Mouse (Mus musculus) small intestine, adult 2 months (tissue): ENCODE results near the gene AC124502.3. TPM values are rescaled to one million over a fixed set of nuclear protein-coding genes. Genes with fewer than 3 reads are reported as not detected.

Source experiments
- H3K27ac ChIP-seq: fragments of 200-500 bp; 2 replicates; pipeline ENCODE4 v1.5.1; 2012; ENCODE audit warnings: low read depth, low read length, control low read depth, inconsistent platforms; ENCODE audit not compliant: insufficient read depth
- H3K27me3 ChIP-seq: fragments of 200-500 bp; 2 replicates; pipeline ENCODE4 v1.6.1; 2012; ENCODE audit warnings: mild to moderate bottlenecking, moderate library complexity, low read length, inconsistent platforms; ENCODE audit not compliant: control insufficient read depth, insufficient read depth
- H3K36me3 ChIP-seq: fragments of 200-500 bp; 2 replicates; pipeline ENCODE4 v1.6.1; 2012; ENCODE audit warnings: mild to moderate bottlenecking, low read length, control low read depth, inconsistent platforms; ENCODE audit not compliant: control insufficient read depth, insufficient read depth
- H3K4me1 ChIP-seq: fragments of 200-500 bp; 2 replicates; pipeline ENCODE4 v1.6.1; 2012; ENCODE audit warnings: low read length, inconsistent platforms, mixed read lengths; ENCODE audit not compliant: control insufficient read depth, insufficient read depth, insufficient read length
- H3K4me3 ChIP-seq: fragments of 200-500 bp; 2 replicates; pipeline ENCODE4 v1.5.1; 2012; ENCODE audit warnings: low read depth, mild to moderate bottlenecking, control low read depth, inconsistent platforms, low read length, moderate library complexity
- CTCF ChIP-seq: fragments of 200-500 bp; IDR thresholded peaks from 2 replicates; pipeline ENCODE4 v1.5.1; 2012; ENCODE audit warnings: low read depth, mild to moderate bottlenecking, control low read depth, inconsistent platforms, low read length, moderate library complexity, mixed read lengths; ENCODE audit not compliant: insufficient replicate concordance, insufficient read length; ENCODE audit errors: extremely low read depth
- POLR2A ChIP-seq: fragments of 200-500 bp; IDR thresholded peaks from 2 replicates; pipeline ENCODE4 v1.6.1; 2012; ENCODE audit warnings: low read depth, mild to moderate bottlenecking, control low read depth, inconsistent platforms, low read length, moderate library complexity
- WGBS: fragments of 180-500 bp; shearing (Covaris S2); methylation state at CpG from one replicate; pipeline ENCODE4 v1.1.7; 2018; 5-methylcytosine and 5-hydroxymethylcytosine counted together
- polyA plus RNA-seq: library from polyadenylated mRNA; depleted of rRNA; stranded (reverse); fragments of >200 nt; gene quantifications from 2 replicates; pipeline ENCODE4 v1.2.3, GENCODE M21; 2012

The AC124502.3 gene
- polyA plus RNA-seq, 1 experiment, result 1.2 TPM

GRCm38 (mm10) chr19:5036577-5036976, 2.1 kb upstream of the AC124502.3 start:
- Histone ChIP-seq H3K4me3 (no peak overlapping the region), H3K27ac (no peak overlapping the region), H3K4me1 (peaks cover 10% of the 10 kb centered on the region), H3K27me3 (no peaks in the 10 kb centered on the region), H3K36me3 (no peaks in the 10 kb centered on the region)
- WGBS, result 81% methylated on average over 4 of the region's 4 CpGs
- no peak for TF ChIP-seq CTCF
- TF ChIP-seq POLR2A, result no peak

- Histone ChIP-seq H3K36me3 (no peaks in the 10 kb centered on the region), H3K27me3 (no peaks in the 10 kb centered on the region), H3K4me1 (peaks cover 10% of the 10 kb centered on the region), H3K27ac (no peak overlapping the region), H3K4me3 (peak overlapping the region; percentile 88)
- 3% methylated on average over 32 of the region's 32 CpGs for whole genome bisulfite sequencing
- TF ChIP-seq CTCF (no peak), POLR2A (no peak)
Observed at GRCm38 (mm10) chr19:5037678-5038571, 766 bp upstream of the AC124502.3 start.

- 6% methylated on average over 41 of the region's 41 CpGs for WGBS
Observed at GRCm38 (mm10) chr19:5039301-5040114, 817 bp downstream of the AC124502.3 start.

GRCm38 (mm10) chr19:5040862-5041523, 2.3 kb downstream of the AC124502.3 start, which contains the start of gene Brms1:
TSS of gene Brms1 (plus strand) at chr19:5041354.
- Histone ChIP-seq H3K4me3 (peak within 1 kb of the TSS; percentile 88), H3K4me1 (peaks cover 10% of the 10 kb centered on the region), H3K27me3 (no peaks in the 10 kb centered on the region), H3K36me3 (peaks cover 2% of the 10 kb centered on the region; the same call in 1 of the 2 replicates), H3K27ac (peak within 1 kb of the TSS; percentile 78)
- TF ChIP-seq CTCF, result no peak
- TF ChIP-seq POLR2A, result peak; percentile 81
- 2% methylated on average over 40 of the region's 40 CpGs for WGBS

More at GRCm38 (mm10) chr19:5039301-5040114, 817 bp downstream of the AC124502.3 start:
- Histone ChIP-seq H3K27ac (peak overlapping the region; percentile 47), H3K4me3 (peak overlapping the region; percentile 88), H3K27me3 (no peaks in the 10 kb centered on the region), H3K4me1 (peaks cover 10% of the 10 kb centered on the region), H3K36me3 (no peaks in the 10 kb centered on the region; the same call in 1 of the 2 replicates)
- no peak for TF ChIP-seq POLR2A
- TF ChIP-seq CTCF, result no peak

GRCm38 (mm10) chr19:5041588-5041987, 2.9 kb downstream of the AC124502.3 start:
- H3K36me3 ChIP-seq, result peaks cover 6% of the 10 kb centered on the region
- peak overlapping the region; percentile 80 for H3K4me3 ChIP-seq
- H3K27ac ChIP-seq, result peak overlapping the region; percentile 78
- peaks cover 10% of the 10 kb centered on the region for H3K4me1 ChIP-seq
- 2% methylated on average over 16 of the region's 16 CpGs for WGBS
- no peaks in the 10 kb centered on the region for H3K27me3 ChIP-seq
- no peak for TF ChIP-seq POLR2A
- no peak for TF ChIP-seq CTCF

GRCm38 (mm10) chr19:5045531-5045930, 6.8 kb downstream of the AC124502.3 start:
- no peak overlapping the region for H3K4me3 ChIP-seq
- peaks cover 25% of the 10 kb centered on the region for H3K36me3 ChIP-seq
- TF ChIP-seq POLR2A (no peak), CTCF (no peak)
- H3K27me3 ChIP-seq, result no peaks in the 10 kb centered on the region
- no peak overlapping the region for H3K27ac ChIP-seq
- H3K4me1 ChIP-seq, result peaks cover 2% of the 10 kb centered on the region
- 71% methylated on average over 4 of the region's 4 CpGs for WGBS
